Mouse (Mus musculus) lung, postnatal 0 days (tissue): ENCODE data around the gene Hoxb2. TPM values are rescaled to one million over a fixed set of nuclear protein-coding genes. Genes with fewer than 3 reads are reported as not detected.

Experiments
- ATAC-seq: fragments of 200-750 bp; cut with Nextera tagmentation; 2 replicates; pipeline ENCODE4 v1.8.0; 2017; ENCODE audit warnings: moderate library complexity
- DNase-seq: peaks from one replicate; pipeline ENCODE4 v3.0.0-alpha.2; 2016; ENCODE audit warnings: low spot score
- H3K27ac ChIP-seq: fragments of 300-500 bp; sonication (generic); 2 replicates; pipeline ENCODE4 v1.5.1; 2014; ENCODE audit warnings: antibody characterized with exemption, mild to moderate bottlenecking, low read length, mixed read lengths
- H3K27me3 ChIP-seq: fragments of 300-500 bp; sonication (generic); replicated peaks from 2 replicates; pipeline ENCODE4 v1.6.1; 2014; ENCODE audit warnings: low read length, mixed read lengths; ENCODE audit not compliant: insufficient read depth
- H3K36me3 ChIP-seq: fragments of 300-500 bp; sonication (generic); 2 replicates; pipeline ENCODE4 v1.6.1; 2014; ENCODE audit warnings: low read length, mixed read lengths; ENCODE audit not compliant: insufficient read depth
- H3K4me1 ChIP-seq: fragments of 300-500 bp; sonication (generic); 2 replicates; pipeline ENCODE4 v1.6.1; 2014; ENCODE audit warnings: antibody characterized with exemption, low read depth, low read length, mixed read lengths; ENCODE audit not compliant: insufficient read depth
- H3K4me2 ChIP-seq: fragments of 300-500 bp; sonication (generic); replicated peaks from 2 replicates; pipeline ENCODE4 v1.6.1; 2014; ENCODE audit warnings: low read depth, mild to moderate bottlenecking, low read length, moderate library complexity, mixed read lengths
- H3K4me3 ChIP-seq: fragments of 300-500 bp; sonication (generic); 2 replicates; pipeline ENCODE4 v1.5.1; 2014; ENCODE audit warnings: low read depth, low read length
- H3K9ac ChIP-seq: fragments of 300-500 bp; sonication (generic); replicated peaks from 2 replicates; pipeline ENCODE4 v1.6.1; 2014; ENCODE audit warnings: low read depth, mild to moderate bottlenecking
- H3K9me3 ChIP-seq: fragments of 300-500 bp; sonication (generic); 2 replicates; pipeline ENCODE4 v1.6.1; 2016; ENCODE audit warnings: low read length, mixed read lengths
- CTCF ChIP-seq: IDR thresholded peaks from 2 replicates; pipeline ENCODE4 v1.5.1; 2016; ENCODE audit warnings: antibody characterized with exemption, mild to moderate bottlenecking
- EP300 ChIP-seq: IDR thresholded peaks from 2 replicates; pipeline ENCODE4 v1.6.1; 2016; ENCODE audit warnings: antibody characterized with exemption, mild to moderate bottlenecking, control low read depth
- WGBS: fragments of 180-500 bp; shearing (Covaris S2); extraction: QIAGEN DNeasy Blood & Tissue Kit; methylation state at CpG from one replicate; pipeline ENCODE4 v1.1.7; 2014; 5-methylcytosine and 5-hydroxymethylcytosine counted together
- polyA plus RNA-seq: library from polyadenylated mRNA; unstranded; fragments of >200 nt; fragmentation: Nextera tagmentation; extraction: Ambion mirVana; gene quantifications from 2 replicates; pipeline ENCODE4 v1.2.1, GENCODE M21; 2015

Hoxb2 gene
- polyA plus RNA-seq, 1 experiment from 2014 or later, result 16.5 TPM

- 17% methylated on average over 20 of the region's 20 CpGs for WGBS
- ATAC-seq (no peak), DNase-seq (no peak)
- peaks cover 11% of the 10 kb centered on the region; the same call in 1 of the 2 replicates for H3K4me1 ChIP-seq
- TF ChIP-seq EP300, result no peak
- peaks cover 13% of the 10 kb centered on the region; the same call in 1 of the 2 replicates for H3K27me3 ChIP-seq
- H3K9ac ChIP-seq, result no peak overlapping the region; the same call in 1 of the 2 replicates
- H3K4me3 ChIP-seq, result peak overlapping the region; percentile 35
- no peaks in the 10 kb centered on the region for H3K9me3 ChIP-seq
- peak overlapping the region; percentile 88 for H3K27ac ChIP-seq
- H3K4me2 ChIP-seq, result peak overlapping the region; percentile 73
- no peaks in the 10 kb centered on the region for H3K36me3 ChIP-seq
These were observed 40.0 kb upstream of the Hoxb2 start for GRCm38 (mm10) chr11:96310183-96310938.

- WGBS, result 8% methylated on average over 6 of the region's 6 CpGs
- Histone ChIP-seq H3K9me3 (no peaks in the 10 kb centered on the region), H3K27me3 (peaks cover 17% of the 10 kb centered on the region; the same call in 1 of the 2 replicates), H3K4me3 (peak overlapping the region; percentile 35), H3K4me2 (peak overlapping the region; percentile 73), H3K27ac (peak overlapping the region; percentile 82), H3K4me1 (peaks cover 11% of the 10 kb centered on the region; the same call in 1 of the 2 replicates), H3K9ac (peak overlapping the region; percentile 48), H3K36me3 (no peaks in the 10 kb centered on the region)
- DNase-seq (no peak), ATAC-seq (no peak)
- no peak for TF ChIP-seq EP300
- no peak for TF ChIP-seq CTCF
These were observed 39.2 kb upstream of the Hoxb2 start for GRCm38 (mm10) chr11:96311097-96311496.

- TF ChIP-seq EP300, result no peak
- TF ChIP-seq CTCF, result peak; percentile 88
These were observed 38.6 kb upstream of the Hoxb2 start for GRCm38 (mm10) chr11:96311520-96312417.

GRCm38 (mm10) chr11:96313134-96313533, 37.2 kb upstream of the Hoxb2 start:
- Histone ChIP-seq H3K27me3 (peaks cover 19% of the 10 kb centered on the region; the same call in 1 of the 2 replicates), H3K9me3 (no peaks in the 10 kb centered on the region), H3K36me3 (no peaks in the 10 kb centered on the region), H3K9ac (no peak overlapping the region), H3K4me2 (no peak overlapping the region; the same call in 1 of the 2 replicates), H3K27ac (0 out of 2 replicates have a peak overlapping the region, but pooled peaks have one; percentile 91), H3K4me3 (no peak overlapping the region), H3K4me1 (peaks cover 11% of the 10 kb centered on the region; the same call in 1 of the 2 replicates)
- DNase-seq (no peak), ATAC-seq (no peak)
- no peak for TF ChIP-seq EP300
- 52% methylated on average over 2 of the region's 2 CpGs for WGBS

More at GRCm38 (mm10) chr11:96311520-96312417, 38.6 kb upstream of the Hoxb2 start:
- H3K9ac ChIP-seq, result peak overlapping the region; percentile 48
- H3K27ac ChIP-seq, result peak overlapping the region; percentile 82
- peak overlapping the region; percentile 73 for H3K4me2 ChIP-seq
- no peaks in the 10 kb centered on the region for H3K36me3 ChIP-seq
- no peaks in the 10 kb centered on the region for H3K9me3 ChIP-seq
- DNase-seq (peak; percentile 91), ATAC-seq (peak; percentile 86)
- WGBS, result 3% methylated on average over 30 of the region's 31 CpGs
- H3K4me3 ChIP-seq, result peak overlapping the region; percentile 35
- peaks cover 11% of the 10 kb centered on the region; the same call in 1 of the 2 replicates for H3K4me1 ChIP-seq
- peaks cover 19% of the 10 kb centered on the region; the same call in 1 of the 2 replicates for H3K27me3 ChIP-seq

GRCm38 (mm10) chr11:96313806-96314428, 36.4 kb upstream of the Hoxb2 start:
- TF ChIP-seq EP300, result no peak
- TF ChIP-seq CTCF, result no peak
- H3K27me3 ChIP-seq, result peaks cover 19% of the 10 kb centered on the region; the same call in 1 of the 2 replicates
- peaks cover 10% of the 10 kb centered on the region; the same call in 1 of the 2 replicates for H3K4me1 ChIP-seq
- peak; percentile 8 for DNase-seq
- H3K4me2 ChIP-seq, result peak overlapping the region; percentile 66
- WGBS, result 17% methylated on average over 12 of the region's 12 CpGs
- H3K27ac ChIP-seq, result peak overlapping the region; percentile 91
- peak overlapping the region; percentile 59; the same call in 1 of the 2 replicates for H3K9ac ChIP-seq
- no peaks in the 10 kb centered on the region for H3K9me3 ChIP-seq
- no peaks in the 10 kb centered on the region for H3K36me3 ChIP-seq
- no peak for ATAC-seq
- peak overlapping the region; percentile 43 for H3K4me3 ChIP-seq
